Mouse (Mus musculus) heart, embryonic 15.5 days (tissue): ENCODE data around the gene Pde4b. TPM values are rescaled to one million over a fixed set of nuclear protein-coding genes. Genes with fewer than 3 reads are reported as not detected.

Source experiments
- ATAC-seq: fragments of 200-750 bp; cut with Nextera tagmentation; replicated peaks from 2 replicates; pipeline ENCODE4 v1.8.0; 2017; ENCODE audit warnings: low read depth, moderate TSS enrichment; ENCODE audit not compliant: insufficient number of reproducible peaks, insufficient read depth, low FRiP score
- H3K27ac ChIP-seq: fragments of 300-500 bp; sonication (generic); 2 replicates; pipeline ENCODE4 v1.5.1; 2015; ENCODE audit warnings: mild to moderate bottlenecking, inconsistent platforms
- H3K27me3 ChIP-seq: fragments of 300-500 bp; sonication (generic); 2 replicates; pipeline ENCODE4 v1.6.1; 2015; ENCODE audit warnings: inconsistent platforms
- H3K36me3 ChIP-seq: fragments of 300-500 bp; sonication (generic); 2 replicates; pipeline ENCODE4 v1.6.1; 2015; ENCODE audit warnings: mild to moderate bottlenecking, inconsistent platforms
- H3K4me1 ChIP-seq: fragments of 300-500 bp; sonication (generic); replicated peaks from 2 replicates; pipeline ENCODE4 v1.6.1; 2015; ENCODE audit warnings: inconsistent platforms
- H3K4me2 ChIP-seq: fragments of 300-500 bp; sonication (generic); 2 replicates; pipeline ENCODE4 v1.6.1; 2015; ENCODE audit warnings: inconsistent platforms, mild to moderate bottlenecking, moderate library complexity
- H3K4me3 ChIP-seq: fragments of 300-500 bp; sonication (generic); 2 replicates; pipeline ENCODE4 v1.5.1; 2015; ENCODE audit warnings: mild to moderate bottlenecking, inconsistent platforms
- H3K9ac ChIP-seq: fragments of 300-500 bp; sonication (generic); 2 replicates; pipeline ENCODE4 v1.6.1; 2015; ENCODE audit warnings: mild to moderate bottlenecking, inconsistent platforms
- H3K9me3 ChIP-seq: fragments of 300-500 bp; sonication (generic); replicated peaks from 2 replicates; pipeline ENCODE4 v1.6.1; 2016; ENCODE audit warnings: inconsistent platforms
- WGBS: fragments of 180-500 bp; shearing (Covaris S2); methylation state at CpG from one replicate; pipeline ENCODE4 v1.1.7; 2015; ENCODE audit warnings: mixed read lengths; 5-methylcytosine and 5-hydroxymethylcytosine counted together
- polyA plus RNA-seq: library from polyadenylated mRNA; unstranded; fragments of >200 nt; fragmentation: Nextera tagmentation; extraction: Ambion mirVana; gene quantifications from 2 replicates; pipeline ENCODE4 v1.2.1, GENCODE M21; 2015

The Pde4b gene
- polyA plus RNA-seq, 1 experiment from 2014 or later = 24.6 TPM

GRCm38 (mm10) chr4:102622977-102623376, 535.6 kb downstream of the Pde4b start:
- Histone ChIP-seq H3K9ac (no peak overlapping the region), H3K27me3 (no peaks in the 10 kb centered on the region), H3K4me3 (no peak overlapping the region), H3K9me3 (no peaks in the 10 kb centered on the region), H3K36me3 (no peaks in the 10 kb centered on the region), H3K4me1 (no peaks in the 10 kb centered on the region), H3K4me2 (no peak overlapping the region), H3K27ac (no peak overlapping the region)
- 0 out of 2 replicates have a peak, but pooled peaks have one; percentile 18 for ATAC-seq
- 80% methylated on average over 5 of the region's 5 CpGs for WGBS

- Histone ChIP-seq H3K4me1 (no peaks in the 10 kb centered on the region), H3K9me3 (no peaks in the 10 kb centered on the region), H3K4me3 (no peak overlapping the region), H3K27ac (no peak overlapping the region), H3K36me3 (no peaks in the 10 kb centered on the region), H3K4me2 (no peak overlapping the region), H3K9ac (no peak overlapping the region), H3K27me3 (no peaks in the 10 kb centered on the region)
- 69% methylated on average over 4 of the region's 4 CpGs for WGBS
- no peak for ATAC-seq
Observed at GRCm38 (mm10) chr4:102623789-102624611, 536.7 kb downstream of the Pde4b start.

GRCm38 (mm10) chr4:102624937-102625336, 537.6 kb downstream of the Pde4b start:
- H3K27ac ChIP-seq = no peak overlapping the region
- no peak overlapping the region for H3K4me2 ChIP-seq
- no peak for ATAC-seq
- H3K9me3 ChIP-seq = no peaks in the 10 kb centered on the region
- H3K4me3 ChIP-seq = no peak overlapping the region
- H3K36me3 ChIP-seq = no peaks in the 10 kb centered on the region
- H3K9ac ChIP-seq = no peak overlapping the region
- WGBS = 49% methylated on average over 8 of the region's 8 CpGs
- 0 out of 2 replicates have a peak, but pooled peaks cover 4% of the 10 kb centered on the region for H3K4me1 ChIP-seq
- no peaks in the 10 kb centered on the region for H3K27me3 ChIP-seq

GRCm38 (mm10) chr4:102627799-102628198, 540.5 kb downstream of the Pde4b start:
- Histone ChIP-seq H3K4me3 (no peak overlapping the region), H3K9me3 (no peaks in the 10 kb centered on the region), H3K4me1 (peaks cover 16% of the 10 kb centered on the region), H3K27me3 (no peaks in the 10 kb centered on the region), H3K36me3 (no peaks in the 10 kb centered on the region), H3K27ac (no peak overlapping the region), H3K4me2 (no peak overlapping the region), H3K9ac (no peak overlapping the region)
- ATAC-seq = no peak
- 83% methylated on average over 4 of the region's 4 CpGs for WGBS

- Histone ChIP-seq H3K4me3 (no peak overlapping the region), H3K27me3 (no peaks in the 10 kb centered on the region), H3K4me1 (peaks cover 20% of the 10 kb centered on the region), H3K9me3 (no peaks in the 10 kb centered on the region), H3K9ac (no peak overlapping the region), H3K4me2 (no peak overlapping the region), H3K27ac (peak overlapping the region; percentile 50; the same call in 1 of the 2 replicates), H3K36me3 (no peaks in the 10 kb centered on the region)
- ATAC-seq = no peak
- 43% methylated on average over 4 of the region's 4 CpGs for WGBS
Observed at GRCm38 (mm10) chr4:102629621-102630020, 542.3 kb downstream of the Pde4b start.

GRCm38 (mm10) chr4:102630261-102630660, 542.9 kb downstream of the Pde4b start:
- ATAC-seq = no peak

GRCm38 (mm10) chr4:102631624-102632023, 544.3 kb downstream of the Pde4b start:
- Histone ChIP-seq H3K4me1 (peaks cover 39% of the 10 kb centered on the region), H3K9me3 (no peaks in the 10 kb centered on the region), H3K27ac (peak overlapping the region; percentile 4; the same call in 1 of the 2 replicates), H3K36me3 (no peaks in the 10 kb centered on the region), H3K27me3 (no peaks in the 10 kb centered on the region), H3K4me2 (no peak overlapping the region), H3K4me3 (no peak overlapping the region), H3K9ac (no peak overlapping the region)
- no peak for ATAC-seq
- WGBS = 47% methylated on average over 3 of the region's 3 CpGs

More at GRCm38 (mm10) chr4:102630261-102630660, 542.9 kb downstream of the Pde4b start:
- no peak overlapping the region for H3K4me3 ChIP-seq
- peak overlapping the region; percentile 60 for H3K27ac ChIP-seq
- no peak overlapping the region for H3K9ac ChIP-seq
- H3K36me3 ChIP-seq = no peaks in the 10 kb centered on the region
- H3K4me2 ChIP-seq = no peak overlapping the region
- H3K4me1 ChIP-seq = peaks cover 26% of the 10 kb centered on the region
- no peaks in the 10 kb centered on the region for H3K9me3 ChIP-seq
- 34% methylated on average over 6 of the region's 6 CpGs for WGBS
- no peaks in the 10 kb centered on the region for H3K27me3 ChIP-seq

- Histone ChIP-seq H3K4me3 (no peak overlapping the region), H3K36me3 (no peaks in the 10 kb centered on the region), H3K27me3 (no peaks in the 10 kb centered on the region), H3K4me1 (peaks cover 48% of the 10 kb centered on the region), H3K9me3 (no peaks in the 10 kb centered on the region), H3K9ac (no peak overlapping the region), H3K4me2 (no peak overlapping the region), H3K27ac (no peak overlapping the region)
- WGBS = 95% methylated on average over 5 of the region's 5 CpGs
- no peak for ATAC-seq
Observed at GRCm38 (mm10) chr4:102633241-102633640, 545.9 kb downstream of the Pde4b start.

GRCm38 (mm10) chr4:102635258-102635657, 547.9 kb downstream of the Pde4b start:
- ATAC-seq = peak; percentile 87

GRCm38 (mm10) chr4:102635944-102636343, 548.6 kb downstream of the Pde4b start:
- WGBS = 26% methylated on average over 8 of the region's 8 CpGs
- Histone ChIP-seq H3K36me3 (no peaks in the 10 kb centered on the region), H3K27me3 (no peaks in the 10 kb centered on the region), H3K4me3 (no peak overlapping the region), H3K4me2 (no peak overlapping the region), H3K4me1 (peaks cover 38% of the 10 kb centered on the region), H3K27ac (peak overlapping the region; percentile 89), H3K9me3 (no peaks in the 10 kb centered on the region), H3K9ac (no peak overlapping the region)
- ATAC-seq = peak; percentile 53; the same call in 1 of the 2 replicates

More at GRCm38 (mm10) chr4:102635258-102635657, 547.9 kb downstream of the Pde4b start:
- no peak overlapping the region for H3K9ac ChIP-seq
- H3K27me3 ChIP-seq = no peaks in the 10 kb centered on the region
- H3K36me3 ChIP-seq = no peaks in the 10 kb centered on the region
- H3K27ac ChIP-seq = peak overlapping the region; percentile 89
- H3K4me1 ChIP-seq = peaks cover 43% of the 10 kb centered on the region
- H3K9me3 ChIP-seq = no peaks in the 10 kb centered on the region
- no peak overlapping the region for H3K4me3 ChIP-seq
- 0 out of 2 replicates have a peak overlapping the region, but pooled peaks have one; percentile 3 for H3K4me2 ChIP-seq
- WGBS = 8% methylated on average over 9 of the region's 9 CpGs

GRCm38 (mm10) chr4:102637348-102637910, 550.1 kb downstream of the Pde4b start:
- Histone ChIP-seq H3K27me3 (no peaks in the 10 kb centered on the region), H3K27ac (peak overlapping the region; percentile 21), H3K4me3 (no peak overlapping the region), H3K9me3 (no peaks in the 10 kb centered on the region), H3K36me3 (no peaks in the 10 kb centered on the region), H3K4me1 (peaks cover 32% of the 10 kb centered on the region), H3K4me2 (no peak overlapping the region), H3K9ac (no peak overlapping the region)
- WGBS = 72% methylated on average over 4 of the region's 4 CpGs
- no peak for ATAC-seq
